Mouse (Mus musculus) adrenal gland, adult 10 weeks (tissue): ENCODE results near the gene Pard6a. TPM values are rescaled to one million over a fixed set of nuclear protein-coding genes. Genes with fewer than 3 reads are reported as not detected.

Experiments used
- polyA plus RNA-seq: library from polyadenylated mRNA; stranded (reverse); fragments of 350-450 nt; fragmentation: Illumina TruSeq; extraction: RNeasy Lipid Tissue Mini Kit (QIAGEN cat#74804); gene quantifications from one replicate; pipeline ENCODE4 v1.2.3, GENCODE M21; 2014; ENCODE audit warnings: low read depth, low replicate concordance

Gene Pard6a
- polyA plus RNA-seq, result not detected

GRCm38 (mm10) chr8:105700966-105701824, at the start of gene Pard6a, which contains the start of gene Acd:
TSS of gene Pard6a (plus strand) at chr8:105701148.
TSS of gene Acd (minus strand) at chr8:105701102.

GRCm38 (mm10) chr8:105685796-105686308, 15.1 kb upstream of the Pard6a start, which contains the start of gene Carmil2:
TSS of gene Carmil2 (plus strand) at chr8:105686274.

GRCm38 (mm10) chr8:105707498-105708403, 6.8 kb downstream of the Pard6a start, which contains the start of the genes 4933405L10Rik and Enkd1:
TSS of gene 4933405L10Rik (plus strand) at chr8:105707655.
TSS of gene Enkd1 (minus strand) at chr8:105708210.

Other genes with a start within 250 kb of the Pard6a start
- not detected for gene Tppp3, start 229.6 kb upstream of the Pard6a start, polyA plus RNA-seq
- 1.7 TPM for gene Zdhhc1, start 204.2 kb upstream of the Pard6a start, polyA plus RNA-seq
- gene Hsd11b2, start 182.4 kb upstream of the Pard6a start, polyA plus RNA-seq, result not detected
- 22.7 TPM for gene Atp6v0d1, start 135.1 kb upstream of the Pard6a start, polyA plus RNA-seq
- 1.2 TPM for gene Ripor1, start 95.9 kb upstream of the Pard6a start, polyA plus RNA-seq
- 80.5 TPM for gene Ctcf, start 64.6 kb upstream of the Pard6a start, polyA plus RNA-seq
- not detected for gene Agrp, start 63.8 kb upstream of the Pard6a start, polyA plus RNA-seq
- not detected for gene Carmil2, start 14.9 kb upstream of the Pard6a start, polyA plus RNA-seq
- gene Acd, start within 50 bp of the Pard6a start, polyA plus RNA-seq, result 0.70 TPM
- gene 4933405L10Rik, start 6.5 kb downstream of the Pard6a start, polyA plus RNA-seq, result not detected
- gene Enkd1, start 7.1 kb downstream of the Pard6a start, polyA plus RNA-seq, result 0.52 TPM
- gene Gfod2, start 57.5 kb downstream of the Pard6a start, polyA plus RNA-seq, result 0.52 TPM
- 6.5 TPM for gene Ranbp10, start 126.2 kb downstream of the Pard6a start, polyA plus RNA-seq
- not detected for gene Tsnaxip1, start 126.6 kb downstream of the Pard6a start, polyA plus RNA-seq
- 0.99 TPM for gene Cenpt, start 152.1 kb downstream of the Pard6a start, polyA plus RNA-seq
- 11.8 TPM for gene Thap11, start 154.0 kb downstream of the Pard6a start, polyA plus RNA-seq
- 80.1 TPM for gene Nutf2, start 159.4 kb downstream of the Pard6a start, polyA plus RNA-seq
- 2.9 TPM for gene Edc4, start 179.7 kb downstream of the Pard6a start, polyA plus RNA-seq
- gene Nrn1l, start 192.4 kb downstream of the Pard6a start, polyA plus RNA-seq, result not detected
- 4.8 TPM for gene Pskh1, start 199.3 kb downstream of the Pard6a start, polyA plus RNA-seq
- 0.76 TPM for gene Ctrl, start 232.7 kb downstream of the Pard6a start, polyA plus RNA-seq
- gene Psmb10, start 237.3 kb downstream of the Pard6a start, polyA plus RNA-seq, result 1.2 TPM
- not detected for gene Lcat, start 242.2 kb downstream of the Pard6a start, polyA plus RNA-seq